Mouse (Mus musculus) lung, adult 2 months (tissue): ENCODE data around the gene B4galt2.

Source experiments
- CTCF ChIP-seq: fragments of 200-500 bp; IDR thresholded peaks from 2 replicates; pipeline ENCODE4 v1.5.1; 2011; ENCODE audit warnings: mild to moderate bottlenecking, low read length, control low read depth; ENCODE audit not compliant: insufficient read depth
- POLR2A ChIP-seq: fragments of 200-500 bp; IDR thresholded peaks from 2 replicates; pipeline ENCODE4 v1.6.1; 2011; ENCODE audit warnings: low read depth, mild to moderate bottlenecking, control low read depth, low read length, borderline replicate concordance; ENCODE audit errors: extremely low read depth

DNA sequence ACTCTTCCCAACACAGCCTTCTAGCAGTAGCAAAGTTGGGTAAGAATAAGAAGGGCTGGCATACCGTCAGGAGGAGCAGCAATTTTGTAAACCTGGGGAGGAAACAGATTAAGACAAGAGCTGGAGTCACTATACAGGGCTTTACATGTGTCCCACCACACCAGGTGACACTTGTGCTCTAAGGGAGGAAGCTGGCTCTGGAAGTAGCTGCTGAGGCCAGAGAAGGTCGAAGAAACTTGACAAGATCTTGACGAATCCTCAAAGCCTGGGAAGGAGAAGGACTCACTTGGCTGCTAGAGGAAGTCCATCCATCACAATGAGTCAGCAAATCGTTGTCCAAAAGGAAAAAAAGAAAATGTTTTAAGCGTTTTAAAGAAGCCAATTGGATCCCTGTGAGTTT lies 33.1 kb upstream of the B4galt2 start:
- TF ChIP-seq POLR2A (no peak), CTCF (no peak)
